Mouse (Mus musculus) intestine, embryonic 14.5 days (tissue): ENCODE data around the gene Vps25. TPM values are rescaled to one million over a fixed set of nuclear protein-coding genes. Genes with fewer than 3 reads are reported as not detected.

Source experiments
- ATAC-seq: fragments of 200-750 bp; cut with Nextera tagmentation; replicated peaks from 2 replicates; pipeline ENCODE4 v1.8.0; 2017; ENCODE audit warnings: low read depth, moderate number of reproducible peaks, moderate TSS enrichment, moderate library complexity; ENCODE audit not compliant: low FRiP score, low TSS enrichment
- DNase-seq: peaks from one replicate; pipeline ENCODE4 v3.0.0-alpha.2; 2018; ENCODE audit warnings: low spot score
- H3K27ac ChIP-seq: fragments of 300-500 bp; sonication (generic); 2 replicates; pipeline ENCODE4 v1.5.1; 2014; ENCODE audit warnings: low read depth, mild to moderate bottlenecking, control low read depth
- H3K27me3 ChIP-seq: fragments of 300-500 bp; sonication (generic); replicated peaks from 2 replicates; pipeline ENCODE4 v1.6.1; 2014; ENCODE audit warnings: low read length, control low read depth; ENCODE audit not compliant: control insufficient read depth, insufficient read depth
- H3K36me3 ChIP-seq: fragments of 300-500 bp; sonication (generic); 2 replicates; pipeline ENCODE4 v1.6.1; 2014; ENCODE audit warnings: low read length, control low read depth; ENCODE audit not compliant: control insufficient read depth, insufficient read depth
- H3K4me1 ChIP-seq: fragments of 300-500 bp; sonication (generic); replicated peaks from 2 replicates; pipeline ENCODE4 v1.6.1; 2014; ENCODE audit warnings: low read length, control low read depth, mixed read lengths; ENCODE audit not compliant: control insufficient read depth, insufficient read depth
- H3K4me2 ChIP-seq: fragments of 300-500 bp; sonication (generic); 2 replicates; pipeline ENCODE4 v1.6.1; 2014; ENCODE audit warnings: low read length
- H3K4me3 ChIP-seq: fragments of 300-500 bp; sonication (generic); 2 replicates; pipeline ENCODE4 v1.5.1; 2014; ENCODE audit warnings: low read depth, low read length, control low read depth, mixed read lengths
- H3K9ac ChIP-seq: fragments of 300-500 bp; sonication (generic); 2 replicates; pipeline ENCODE4 v1.6.1; 2014; ENCODE audit warnings: mild to moderate bottlenecking, low read length
- H3K9me3 ChIP-seq: fragments of 300-500 bp; sonication (generic); 2 replicates; pipeline ENCODE4 v1.6.1; 2016; ENCODE audit warnings: low read length, control low read depth; ENCODE audit not compliant: control insufficient read depth
- WGBS: fragments of 180-500 bp; shearing (Covaris S2); extraction: QIAGEN DNeasy Blood & Tissue Kit; methylation state at CpG from one replicate; pipeline ENCODE4 v1.1.7; 2014; 5-methylcytosine and 5-hydroxymethylcytosine counted together
- polyA plus RNA-seq: library from polyadenylated mRNA; unstranded; fragments of >200 nt; fragmentation: Nextera tagmentation; extraction: Ambion mirVana; gene quantifications from 2 replicates; pipeline ENCODE4 v1.2.1, GENCODE M21; 2014

Vps25 gene
- polyA plus RNA-seq, 1 experiment from 2014 or later, result 143 TPM

DNA sequence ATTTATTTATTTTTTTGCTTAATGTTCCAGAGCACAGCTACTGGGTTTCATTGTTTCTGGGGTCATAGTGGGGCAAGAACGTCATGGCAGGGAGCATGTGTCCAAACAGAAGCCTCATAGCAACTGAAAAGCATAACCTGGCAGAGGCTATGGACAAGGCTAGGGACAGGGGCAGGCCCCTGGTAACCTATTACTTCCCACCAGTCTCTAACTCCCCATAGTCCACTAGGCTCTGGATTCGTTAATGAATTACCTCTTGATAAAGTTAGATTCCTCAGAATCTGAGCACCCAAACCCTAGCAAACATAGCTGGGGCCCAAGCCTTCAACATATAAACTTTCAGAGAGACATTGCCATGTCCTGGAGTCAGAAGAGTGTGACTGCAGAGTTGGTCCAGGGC is 2.5 kb upstream of the Vps25 start:
- ATAC-seq, result no peak
- Histone ChIP-seq H3K9me3 (no peaks in the 10 kb centered on the region), H3K27ac (no peak overlapping the region), H3K4me1 (peaks cover 28% of the 10 kb centered on the region; the same call in 1 of the 2 replicates), H3K4me3 (no peak overlapping the region), H3K4me2 (no peak overlapping the region), H3K27me3 (0 out of 2 replicates have a peak, but pooled peaks cover 4% of the 10 kb centered on the region), H3K36me3 (0 out of 2 replicates have a peak, but pooled peaks cover 3% of the 10 kb centered on the region), H3K9ac (no peak overlapping the region)
- no peak for DNase-seq
- 69% methylated on average over 2 of the region's 2 CpGs for WGBS

DNA sequence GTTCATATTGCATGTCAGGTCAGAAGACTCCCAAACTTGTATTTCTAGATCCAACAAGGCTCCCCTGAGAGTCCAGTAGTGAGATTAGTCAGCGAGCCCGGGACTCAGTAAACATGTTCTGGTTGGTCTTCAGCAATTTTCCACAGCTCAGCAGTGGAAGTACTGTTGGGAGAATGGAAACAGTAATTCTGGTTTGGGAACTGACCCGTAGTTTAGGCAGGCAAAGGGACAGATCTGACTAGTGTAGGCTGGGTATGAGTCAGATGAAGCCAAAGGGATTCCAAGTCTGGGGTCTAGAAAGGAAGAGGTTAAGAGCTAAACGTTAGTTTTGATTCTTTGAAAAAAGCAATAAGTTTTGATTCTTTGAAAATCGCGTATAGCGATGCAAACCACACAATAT is 566 bp upstream of the Vps25 start:
- ATAC-seq (no peak), DNase-seq (no peak)
- Histone ChIP-seq H3K9me3 (no peaks in the 10 kb centered on the region), H3K4me1 (peaks cover 20% of the 10 kb centered on the region; the same call in 1 of the 2 replicates), H3K4me2 (peak overlapping the region; percentile 91), H3K36me3 (peaks cover 16% of the 10 kb centered on the region; the same call in 1 of the 2 replicates), H3K27me3 (no peaks in the 10 kb centered on the region), H3K27ac (peak overlapping the region; percentile 93), H3K4me3 (peak overlapping the region; percentile 83), H3K9ac (peak overlapping the region; percentile 90)
- 7% methylated on average over 7 of the region's 7 CpGs for WGBS

DNA sequence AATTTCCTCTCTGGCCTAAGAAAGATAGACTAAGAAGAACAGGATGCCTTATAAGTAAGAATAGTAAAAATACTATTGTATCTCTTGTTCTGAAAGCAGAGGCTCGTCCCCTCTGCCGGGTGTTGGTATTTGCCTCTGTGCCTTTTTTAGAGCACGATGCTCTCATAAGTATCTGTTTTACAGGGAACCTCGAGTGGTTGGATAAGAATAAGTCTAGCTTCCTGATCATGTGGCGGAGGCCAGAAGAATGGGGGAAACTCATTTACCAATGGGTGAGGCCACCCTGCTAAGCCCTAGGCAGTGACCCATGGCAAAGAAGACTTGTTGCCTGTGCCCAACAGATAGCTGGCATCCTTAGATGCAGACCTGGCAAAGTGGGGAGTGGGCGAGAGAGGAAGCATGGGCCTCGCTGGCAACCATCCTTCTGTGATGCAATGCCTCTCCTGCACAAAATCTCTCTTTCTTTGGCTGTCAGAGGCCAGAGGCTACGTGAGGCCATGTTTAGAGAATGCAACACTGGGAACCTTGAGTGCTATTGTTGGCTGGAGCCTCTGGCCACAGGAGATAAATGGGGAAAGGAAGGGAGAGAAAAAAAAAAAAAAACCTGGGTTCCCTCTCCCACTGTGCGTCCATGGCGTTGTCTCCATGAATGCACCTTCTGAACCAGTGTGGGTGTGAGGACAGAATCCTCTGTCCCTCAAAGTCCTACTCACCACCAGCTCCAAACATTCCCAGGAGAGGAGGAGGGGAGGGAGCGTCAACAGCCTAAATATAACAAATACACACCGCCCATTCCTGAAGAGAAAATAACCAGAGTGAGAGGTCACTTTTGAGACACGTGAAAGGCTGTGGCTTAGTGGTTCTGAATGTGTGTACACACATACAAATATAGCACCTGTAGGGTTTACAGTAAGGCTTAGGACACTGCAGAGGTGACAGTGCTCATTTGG is 2.6 kb downstream of the Vps25 start:
- ATAC-seq (no peak), DNase-seq (no peak)
- H3K27ac ChIP-seq, result no peak overlapping the region
- H3K9me3 ChIP-seq, result no peaks in the 10 kb centered on the region
- H3K4me3 ChIP-seq, result no peak overlapping the region
- no peak overlapping the region for H3K4me2 ChIP-seq
- peaks cover 34% of the 10 kb centered on the region for H3K4me1 ChIP-seq
- 85% methylated on average over 13 of the region's 13 CpGs for WGBS
- no peak overlapping the region for H3K9ac ChIP-seq
- H3K36me3 ChIP-seq, result peaks cover 16% of the 10 kb centered on the region
- no peaks in the 10 kb centered on the region for H3K27me3 ChIP-seq

DNA sequence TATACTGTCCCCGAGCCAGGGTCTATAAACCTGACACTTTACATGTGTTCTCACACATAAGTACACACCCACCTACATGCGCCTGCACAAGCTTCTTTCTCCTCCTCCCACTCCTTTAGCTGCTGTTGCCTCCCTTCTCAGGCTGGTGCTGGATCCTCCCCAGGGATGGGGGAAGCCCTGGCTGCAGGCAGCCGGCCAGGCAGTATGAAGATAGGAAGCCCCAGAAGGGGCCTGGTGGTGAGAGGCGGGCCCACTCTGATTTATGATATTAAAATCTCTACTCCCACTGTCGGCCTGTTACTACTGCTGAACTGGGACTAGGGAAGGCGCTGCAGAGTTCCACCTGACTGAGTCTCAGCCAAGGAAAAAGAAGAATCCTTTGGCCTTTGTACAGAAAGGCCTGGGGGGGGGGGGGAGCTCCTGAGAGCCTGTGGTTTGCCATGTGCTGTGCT is 5.8 kb downstream of the Vps25 start:
- peaks cover 21% of the 10 kb centered on the region for H3K27me3 ChIP-seq
- peaks cover 16% of the 10 kb centered on the region for H3K36me3 ChIP-seq
- peak; percentile 14 for ATAC-seq
- peak; percentile 79 for DNase-seq
- H3K9ac ChIP-seq, result peak overlapping the region; percentile 22; the same call in 1 of the 2 replicates
- H3K4me1 ChIP-seq, result peaks cover 46% of the 10 kb centered on the region
- H3K27ac ChIP-seq, result peak overlapping the region; percentile 76
- H3K4me2 ChIP-seq, result peak overlapping the region; percentile 98
- H3K9me3 ChIP-seq, result no peaks in the 10 kb centered on the region
- 10% methylated on average over 6 of the region's 6 CpGs for WGBS
- H3K4me3 ChIP-seq, result peak overlapping the region; percentile 63

DNA sequence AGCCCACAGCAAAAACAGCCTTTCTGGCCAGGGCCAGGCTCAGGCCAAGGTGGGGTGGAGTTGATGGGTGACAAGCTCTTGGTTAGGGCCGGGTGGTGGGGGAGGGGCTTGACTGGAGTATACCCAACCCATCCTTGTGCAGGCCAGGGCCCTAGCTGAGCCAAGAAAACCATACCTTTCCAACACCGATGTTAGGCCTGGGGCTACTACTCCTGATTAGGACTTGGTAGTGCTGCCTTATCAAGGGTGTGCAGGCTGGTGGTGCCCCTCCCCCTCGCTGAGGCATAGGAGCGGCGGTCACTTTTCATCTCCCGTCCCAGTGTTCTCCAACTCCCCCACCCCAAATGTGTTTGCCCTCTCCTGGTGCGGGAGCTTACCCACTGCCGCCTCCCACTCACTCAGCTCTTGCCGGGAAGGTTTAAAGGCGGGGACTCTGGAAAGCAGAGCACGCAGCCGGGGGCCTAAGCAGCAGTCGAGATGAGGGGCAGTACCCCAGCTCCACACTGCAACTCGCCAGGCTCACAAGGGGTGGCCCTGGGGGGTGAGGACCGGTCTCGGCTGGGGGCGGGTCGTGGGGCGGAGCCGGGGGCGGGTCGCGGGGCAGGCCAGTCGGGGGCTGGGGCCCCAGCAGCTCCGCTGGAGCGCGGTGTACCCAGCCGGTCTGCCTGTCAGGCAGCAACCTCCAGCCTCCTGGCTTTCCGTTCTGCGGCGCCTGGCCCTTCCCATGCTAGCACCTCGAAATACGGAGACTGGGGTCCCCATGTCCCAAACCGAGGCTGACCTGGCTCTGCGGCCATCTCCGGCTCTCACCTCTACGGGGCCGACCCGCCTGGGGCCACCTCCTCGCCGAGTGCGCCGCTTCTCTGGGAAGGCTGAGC is 6.7 kb downstream of the Vps25 start, which contains the start of gene Wnk4:
TSS of gene Wnk4 (plus strand) at position 620 of the 878 bp plus-strand sequence.
- peaks cover 28% of the 10 kb centered on the region for H3K27me3 ChIP-seq
- H3K4me1 ChIP-seq, result peaks cover 48% of the 10 kb centered on the region
- peak within 1 kb of the TSS; percentile 76 for H3K27ac ChIP-seq
- H3K4me2 ChIP-seq, result peak within 1 kb of the TSS; percentile 98
- WGBS, result under 1% methylated on average over 37 of the region's 43 CpGs
- DNase-seq (peak; percentile 89), ATAC-seq (peak; percentile 85)
- H3K4me3 ChIP-seq, result peak within 1 kb of the TSS; percentile 63
- H3K9me3 ChIP-seq, result no peaks in the 10 kb centered on the region
- H3K36me3 ChIP-seq, result peaks cover 16% of the 10 kb centered on the region
- peak within 1 kb of the TSS; percentile 66 for H3K9ac ChIP-seq

DNA sequence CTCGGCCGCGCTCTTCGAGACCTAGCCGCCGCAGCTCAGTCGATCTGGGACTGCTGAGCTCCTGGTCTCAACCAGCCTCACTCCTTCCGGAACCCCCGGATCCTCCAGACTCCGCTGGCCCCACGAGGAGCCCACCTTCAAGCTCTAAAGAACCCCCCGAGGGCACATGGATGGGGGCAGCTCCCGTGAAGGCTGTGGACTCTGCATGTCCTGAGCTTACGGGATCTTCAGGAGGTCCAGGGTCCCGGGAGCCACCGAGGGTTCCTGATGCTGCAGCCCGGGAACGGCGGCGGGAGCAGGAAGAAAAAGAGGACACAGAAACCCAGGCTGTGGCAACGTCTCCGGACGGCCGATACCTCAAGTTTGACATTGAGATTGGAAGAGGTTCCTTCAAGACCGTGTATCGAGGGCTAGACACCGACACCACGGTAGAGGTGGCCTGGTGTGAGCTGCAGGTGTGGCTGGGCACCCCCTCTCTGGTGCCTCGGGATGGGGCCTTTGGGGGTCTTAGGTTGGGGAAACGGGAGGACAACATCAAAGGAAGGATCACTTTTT is 7.4 kb downstream of the Vps25 start:
- WGBS, result under 1% methylated on average over 30 of the region's 30 CpGs

DNA sequence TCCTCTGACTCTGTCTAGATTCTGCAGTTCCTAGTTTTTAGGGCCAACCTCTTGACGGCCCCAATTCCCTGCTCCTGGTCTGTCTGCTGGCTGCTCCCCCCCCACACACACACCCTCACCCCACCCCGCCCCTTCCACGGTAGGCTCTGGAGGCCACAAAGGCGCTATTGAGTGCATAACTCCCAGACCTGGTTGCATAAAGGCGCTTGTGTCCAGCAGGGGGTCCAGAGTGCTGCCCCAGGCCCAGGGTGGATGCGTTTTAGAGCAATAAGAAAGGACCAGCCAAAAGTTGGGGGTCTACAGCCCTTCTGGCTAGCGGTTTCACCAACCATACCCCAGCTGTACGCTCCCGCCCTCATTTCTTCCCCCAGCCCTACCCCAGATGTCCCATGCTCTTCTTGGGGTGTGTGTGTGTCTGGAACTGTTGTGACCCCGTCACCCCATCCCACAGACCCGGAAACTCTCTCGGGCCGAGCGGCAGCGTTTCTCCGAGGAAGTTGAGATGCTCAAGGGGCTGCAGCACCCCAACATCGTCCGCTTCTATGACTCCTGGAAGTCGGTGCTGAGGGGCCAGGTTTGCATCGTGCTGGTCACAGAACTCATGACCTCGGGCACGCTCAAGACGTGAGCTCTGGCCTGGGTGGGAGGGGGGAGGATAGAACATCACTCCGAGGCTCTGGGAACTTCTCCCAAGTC is 8.9 kb downstream of the Vps25 start:
- 7% methylated on average over 24 of the region's 24 CpGs for WGBS
- peaks cover 48% of the 10 kb centered on the region for H3K4me1 ChIP-seq
- peak; percentile 60 for DNase-seq

More for the DNA sequence above, 7.4 kb downstream of the Vps25 start:
- DNase-seq, result no peak
- Histone ChIP-seq H3K4me2 (peak overlapping the region; percentile 98), H3K27me3 (peaks cover 30% of the 10 kb centered on the region), H3K36me3 (peaks cover 14% of the 10 kb centered on the region), H3K27ac (peak overlapping the region; percentile 76), H3K4me1 (peaks cover 48% of the 10 kb centered on the region), H3K9me3 (no peaks in the 10 kb centered on the region), H3K9ac (peak overlapping the region; percentile 66), H3K4me3 (peak overlapping the region; percentile 63)
- no peak for ATAC-seq

More for the DNA sequence above, 8.9 kb downstream of the Vps25 start:
- Histone ChIP-seq H3K27me3 (peaks cover 31% of the 10 kb centered on the region), H3K9ac (peak overlapping the region; percentile 30; the same call in 1 of the 2 replicates), H3K4me2 (peak overlapping the region; percentile 98), H3K27ac (no peak overlapping the region), H3K9me3 (no peaks in the 10 kb centered on the region), H3K4me3 (peak overlapping the region; percentile 63), H3K36me3 (peaks cover 2% of the 10 kb centered on the region)
- no peak for ATAC-seq
